Comparison of ENCODE assay signal across 15 mouse cellular contexts in genomic region chr11:102609483-102609882, GRCm38 (mm10). TPM values are rescaled to one million over a fixed set of nuclear protein-coding genes. Genes with fewer than 3 reads are reported as not detected.
A peak's percentile ranks its signal among the peaks of the same experiment; 100 is the strongest.
DNase-seq lines count a peak whose midpoint lies in the region; ATAC-seq and TF ChIP-seq lines count a peak whose summit lies in the region.
"Had no signal": no experiment of that assay in that cellular context is flagged by ENCODE, and none has a peak within 500 bp of the region (broad histone marks: within the 10 kb centered on the region; RNA-seq: fewer than 3 reads in every experiment).

No protein-coding gene starts in this region.

- no peak overlapping the region for H3K4me3 ChIP-seq in heart, embryonic 11.5 days (ENCODE audit: low read depth, low read length)
- H3K4me3 ChIP-seq in lung, embryonic 15.5 days, result no peak overlapping the region
- no peak overlapping the region for H3K4me3 ChIP-seq in lung, adult 2 months (replicated peaks; ENCODE audit: extremely low read depth, low read depth, low read length)
- H3K4me3 ChIP-seq in forebrain, embryonic 13.5 days, result peak overlapping the region; percentile 90; the same call in 1 of the 2 replicates
- no peak overlapping the region for H3K4me3 ChIP-seq in neural tube, embryonic 13.5 days
- H3K4me3 ChIP-seq: liver, embryonic 13.5 days; megakaryocyte, embryonic 14.5 days had no signal

- peaks cover 6% of the 10 kb centered on the region; the same call in 1 of the 2 replicates for H3K27me3 ChIP-seq in heart, embryonic 11.5 days (ENCODE audit: control insufficient read depth, insufficient read depth, low read length)
- peaks cover 11% of the 10 kb centered on the region for H3K27me3 ChIP-seq in lung, embryonic 15.5 days
- H3K27me3 ChIP-seq in forebrain, embryonic 13.5 days, result no peaks in the 10 kb centered on the region
- no peaks in the 10 kb centered on the region; the same call in 1 of the 2 replicates for H3K27me3 ChIP-seq in neural tube, embryonic 13.5 days

- H3K4me1 ChIP-seq in heart, embryonic 11.5 days (ENCODE audit: control insufficient read depth, insufficient read depth, low read length), result peaks cover 28% of the 10 kb centered on the region
- peaks cover 43% of the 10 kb centered on the region for H3K4me1 ChIP-seq in lung, embryonic 15.5 days
- H3K4me1 ChIP-seq in lung, adult 2 months (ENCODE audit: control insufficient read depth, insufficient read depth, low read length), result 0 out of 2 replicates have a peak, but pooled peaks cover 4% of the 10 kb centered on the region
- peaks cover 54% of the 10 kb centered on the region for H3K4me1 ChIP-seq in forebrain, embryonic 13.5 days
- H3K4me1 ChIP-seq in neural tube, embryonic 13.5 days (replicated peaks), result peaks cover 64% of the 10 kb centered on the region

- WGBS in heart, embryonic 11.5 days (ENCODE audit: insufficient replicate concordance), result 54% methylated on average over 8 of the region's 8 CpGs
- WGBS in lung, embryonic 15.5 days, result 42% methylated on average over 8 of the region's 8 CpGs
- WGBS in lung, adult 2 months, result 67% methylated on average over 8 of the region's 8 CpGs
- WGBS in forebrain, embryonic 13.5 days, result 38% methylated on average over 8 of the region's 8 CpGs
- 47% methylated on average over 8 of the region's 8 CpGs for WGBS in neural tube, embryonic 13.5 days

- DNase-seq in heart, postnatal 36 days, result no peak
- DNase-seq in lung, adult 2 months, result no peak
- DNase-seq in embryo, embryonic 9.5 days (ENCODE audit: extremely low spot score), result no peak
- DNase-seq in cerebellum, adult 18-20 months, result no peak
- DNase-seq: cerebellum, postnatal 10 days; kidney, adult 18-20 months; layer of hippocampus, adult 9-11 months; liver, embryonic 13.5 days had no signal

- H3K36me3 ChIP-seq in heart, embryonic 11.5 days (ENCODE audit: control insufficient read depth, insufficient read depth, low read length), result peaks cover 7% of the 10 kb centered on the region; the same call in 1 of the 2 replicates
- H3K36me3 ChIP-seq in lung, embryonic 15.5 days, result no peaks in the 10 kb centered on the region
- no peaks in the 10 kb centered on the region for H3K36me3 ChIP-seq in forebrain, embryonic 13.5 days (ENCODE audit: poor library complexity, severe bottlenecking)
- H3K36me3 ChIP-seq in neural tube, embryonic 13.5 days, result no peaks in the 10 kb centered on the region
- H3K36me3 ChIP-seq: liver, embryonic 13.5 days had no signal

- ATAC-seq in heart, embryonic 11.5 days (replicated peaks; ENCODE audit: insufficient number of reproducible peaks, low FRiP score, low TSS enrichment), result no peak
- no peak for ATAC-seq in lung, embryonic 15.5 days (ENCODE audit: borderline replicate concordance, extremely low read depth, low FRiP score, low TSS enrichment)
- ATAC-seq in forebrain, embryonic 13.5 days, result no peak
- no peak for ATAC-seq in neural tube, embryonic 13.5 days (ENCODE audit: low read depth)

- no peak overlapping the region for H3K9ac ChIP-seq in heart, embryonic 11.5 days (ENCODE audit: low read depth, low read length)
- no peak overlapping the region for H3K9ac ChIP-seq in lung, embryonic 15.5 days
- no peak overlapping the region for H3K9ac ChIP-seq in forebrain, embryonic 13.5 days
- H3K9ac ChIP-seq in neural tube, embryonic 13.5 days, result no peak overlapping the region
- H3K9ac ChIP-seq: liver, embryonic 13.5 days had no signal

- TF ChIP-seq POLR2A in lung, adult 2 months (IDR thresholded peaks at IDR 0.05; ENCODE audit: borderline replicate concordance, extremely low read depth, low read depth, low read length), result no peak

- intact Hi-C loops in heart, postnatal 36 days (cut with DNase I), result no loop called here

- peak overlapping the region; percentile 38; the same call in 1 of the 2 replicates for H3K27ac ChIP-seq in heart, embryonic 11.5 days (ENCODE audit: low read depth, low read length)
- peak overlapping the region; percentile 32 for H3K27ac ChIP-seq in lung, embryonic 15.5 days
- peak overlapping the region; percentile 73; the same call in 1 of the 2 replicates for H3K27ac ChIP-seq in forebrain, embryonic 13.5 days
- H3K27ac ChIP-seq in neural tube, embryonic 13.5 days (replicated peaks), result no peak overlapping the region; the same call in 1 of the 2 replicates
- H3K27ac ChIP-seq: liver, embryonic 13.5 days had no signal

- no peak overlapping the region for H3K4me2 ChIP-seq in heart, embryonic 11.5 days
- no peak overlapping the region; the same call in 1 of the 2 replicates for H3K4me2 ChIP-seq in lung, embryonic 15.5 days
- peak overlapping the region; percentile 84 for H3K4me2 ChIP-seq in forebrain, embryonic 13.5 days
- H3K4me2 ChIP-seq in neural tube, embryonic 13.5 days, result peak overlapping the region; percentile 82
- H3K4me2 ChIP-seq: liver, embryonic 13.5 days had no signal

- TF ChIP-seq CTCF in lung, adult 2 months (IDR thresholded peaks at IDR 0.05; ENCODE audit: insufficient read depth, low read length), result no peak

- no peaks in the 10 kb centered on the region for H3K9me3 ChIP-seq in heart, embryonic 11.5 days (replicated peaks; ENCODE audit: control insufficient read depth, low read length)
- no peaks in the 10 kb centered on the region for H3K9me3 ChIP-seq in lung, embryonic 15.5 days
- H3K9me3 ChIP-seq in forebrain, embryonic 13.5 days (replicated peaks), result no peaks in the 10 kb centered on the region
- H3K9me3 ChIP-seq in neural tube, embryonic 13.5 days, result no peaks in the 10 kb centered on the region
- H3K9me3 ChIP-seq: liver, embryonic 13.5 days had no signal

RNA-seq across cellular contexts. Expression of gene Fzd2, which starts 5.3 kb away (rescaled TPM):
- polyA plus RNA-seq in heart, embryonic 11.5 days (2014; fragmentation: Nextera tagmentation; extraction: Ambion mirVana), result 23.9 and 25.0 TPM in 2 replicates
- total RNA-seq in heart, postnatal 36 days (2021), result 1 to 10 TPM; 3.1 to 5.4 TPM
- polyA plus RNA-seq in lung, embryonic 15.5 days (2015; fragmentation: Nextera tagmentation; extraction: Ambion mirVana), result 35.9 and 38.1 TPM in 2 replicates
- polyA plus RNA-seq in lung, adult 2 months (2012; rRNA removed), result 45.5 and 50.9 TPM in 2 replicates
- polyA plus RNA-seq in forebrain, embryonic 13.5 days (2015; fragmentation: Nextera tagmentation; extraction: Ambion mirVana), result 22.0 and 24.4 TPM in 2 replicates
- 14.8 and 21.1 TPM in 2 replicates for polyA plus RNA-seq in neural tube, embryonic 13.5 days (2015; fragmentation: Nextera tagmentation; extraction: Ambion mirVana)

RNA-seq across cellular contexts. Expression of gene Gm11627, which starts 30.2 kb away (rescaled TPM):
- polyA plus RNA-seq in heart, embryonic 11.5 days (2014; fragmentation: Nextera tagmentation; extraction: Ambion mirVana), result 13.6 and 13.9 TPM in 2 replicates
- total RNA-seq in heart, postnatal 36 days (2021), result 1 to 10 TPM; 1.4 to 1.5 TPM
- polyA plus RNA-seq in lung, embryonic 15.5 days (2015; fragmentation: Nextera tagmentation; extraction: Ambion mirVana), result 16.1 and 20.3 TPM in 2 replicates
- 2.4 and 2.5 TPM in 2 replicates for polyA plus RNA-seq in lung, adult 2 months (2012; rRNA removed)
- 8.8 and 17.2 TPM in 2 replicates for polyA plus RNA-seq in forebrain, embryonic 13.5 days (2015; fragmentation: Nextera tagmentation; extraction: Ambion mirVana)
- polyA plus RNA-seq in neural tube, embryonic 13.5 days (2015; fragmentation: Nextera tagmentation; extraction: Ambion mirVana), result 7.5 and 8.7 TPM in 2 replicates

RNA-seq across cellular contexts. Expression of gene Gpatch8, which starts 53.3 kb away (rescaled TPM):
- 26.4 and 36.5 TPM in 2 replicates for polyA plus RNA-seq in heart, embryonic 11.5 days (2014; fragmentation: Nextera tagmentation; extraction: Ambion mirVana)
- 10 to 100 TPM; 18.0 to 21.9 TPM for total RNA-seq in heart, postnatal 36 days (2021)
- 44.6 and 49.7 TPM in 2 replicates for polyA plus RNA-seq in lung, embryonic 15.5 days (2015; fragmentation: Nextera tagmentation; extraction: Ambion mirVana)
- 15.0 and 17.3 TPM in 2 replicates for polyA plus RNA-seq in lung, adult 2 months (2012; rRNA removed)
- polyA plus RNA-seq in forebrain, embryonic 13.5 days (2015; fragmentation: Nextera tagmentation; extraction: Ambion mirVana), result 75.1 and 83.8 TPM in 2 replicates
- 77.5 and 83.8 TPM in 2 replicates for polyA plus RNA-seq in neural tube, embryonic 13.5 days (2015; fragmentation: Nextera tagmentation; extraction: Ambion mirVana)

RNA-seq across cellular contexts. Expression of gene Meioc, which starts 54.0 kb away (rescaled TPM):
- 0.96 and 1.1 TPM in 2 replicates for polyA plus RNA-seq in heart, embryonic 11.5 days (2014; fragmentation: Nextera tagmentation; extraction: Ambion mirVana)
- not detected for total RNA-seq in heart, postnatal 36 days (2021)
- polyA plus RNA-seq in lung, embryonic 15.5 days (2015; fragmentation: Nextera tagmentation; extraction: Ambion mirVana), result 0.20 and 0.24 TPM in 2 replicates
- polyA plus RNA-seq in lung, adult 2 months (2012; rRNA removed), result not detected in 2 replicates
- polyA plus RNA-seq in forebrain, embryonic 13.5 days (2015; fragmentation: Nextera tagmentation; extraction: Ambion mirVana), result 0.09 and 0.13 TPM in 2 replicates
- polyA plus RNA-seq in neural tube, embryonic 13.5 days (2015; fragmentation: Nextera tagmentation; extraction: Ambion mirVana), result 0.15 and 0.25 TPM in 2 replicates
- polyA plus RNA-seq: C2C12; gonadal fat pad, adult 2 months had no signal

Comparison
In these comparisons a context has a peak if more than half of its experiments do, and no peak if none do; other contexts are left out.
1. H3K4me2 ChIP-seq: peak in forebrain, embryonic 13.5 days (single experiment) and neural tube, embryonic 13.5 days (single experiment); none in heart, embryonic 11.5 days (single experiment) and lung, embryonic 15.5 days (single experiment).